Mouse (Mus musculus): ENCODE measurements around the gene Prdm11.
A peak's percentile ranks its signal among the peaks of the same experiment; 100 is the strongest.

The Prdm11 gene

DNA sequence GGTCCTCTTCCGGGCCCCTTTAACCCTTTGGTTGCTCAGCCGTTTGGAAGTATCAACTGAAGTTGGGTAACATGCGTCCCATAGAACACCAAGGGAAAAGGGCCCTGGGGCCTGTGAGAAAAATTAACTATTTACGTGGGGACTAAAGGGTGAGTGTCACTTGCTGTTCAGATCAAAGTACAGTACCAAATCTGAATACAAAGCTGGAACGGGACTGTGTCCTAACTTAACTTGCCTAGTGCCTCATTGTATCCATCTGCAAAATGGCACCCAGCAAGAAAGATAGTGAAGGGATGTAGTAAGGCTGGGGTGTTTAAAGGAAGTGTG lies 505 bp upstream of the Prdm11 start:
- no peak for DNase-seq (ENCODE audit: low spot score in 2 of 2)

DNA sequence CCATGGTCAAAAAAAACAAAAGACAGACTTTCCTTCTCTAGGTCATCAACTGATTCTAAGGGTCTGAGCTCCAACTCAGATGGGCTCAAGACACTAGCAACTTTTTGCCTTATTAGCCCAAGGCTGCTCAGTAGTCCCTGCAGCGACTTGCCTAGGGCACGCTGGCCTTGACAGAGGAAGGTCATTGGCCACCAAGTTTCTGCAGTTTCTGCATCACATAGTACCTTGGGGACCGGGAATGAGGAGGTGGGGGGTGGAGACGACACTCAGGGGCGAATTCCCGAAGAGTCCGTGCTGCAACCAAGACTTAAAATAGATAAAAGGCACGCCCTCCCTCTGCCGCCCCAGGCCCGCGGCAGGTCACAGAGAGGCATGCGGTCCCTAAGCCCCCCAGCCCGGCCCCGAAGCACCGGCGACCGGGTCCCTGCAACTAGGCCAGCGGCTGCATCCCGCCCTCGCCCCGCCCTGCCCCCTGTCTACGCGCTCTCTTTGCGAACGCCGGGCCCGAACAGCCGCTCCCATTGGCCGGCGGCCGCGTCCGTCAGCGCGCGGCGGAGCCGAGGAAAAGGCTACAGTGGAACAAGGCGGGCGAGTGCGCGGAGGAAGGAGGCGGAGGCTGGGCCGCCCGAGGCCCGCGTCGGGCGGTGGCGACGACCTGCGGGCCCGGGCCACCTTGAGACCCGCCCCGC lies 694 bp downstream of the Prdm11 start:
- peak; percentile 89 to 95 for DNase-seq (ENCODE audit: low spot score in 2 of 2)

DNA sequence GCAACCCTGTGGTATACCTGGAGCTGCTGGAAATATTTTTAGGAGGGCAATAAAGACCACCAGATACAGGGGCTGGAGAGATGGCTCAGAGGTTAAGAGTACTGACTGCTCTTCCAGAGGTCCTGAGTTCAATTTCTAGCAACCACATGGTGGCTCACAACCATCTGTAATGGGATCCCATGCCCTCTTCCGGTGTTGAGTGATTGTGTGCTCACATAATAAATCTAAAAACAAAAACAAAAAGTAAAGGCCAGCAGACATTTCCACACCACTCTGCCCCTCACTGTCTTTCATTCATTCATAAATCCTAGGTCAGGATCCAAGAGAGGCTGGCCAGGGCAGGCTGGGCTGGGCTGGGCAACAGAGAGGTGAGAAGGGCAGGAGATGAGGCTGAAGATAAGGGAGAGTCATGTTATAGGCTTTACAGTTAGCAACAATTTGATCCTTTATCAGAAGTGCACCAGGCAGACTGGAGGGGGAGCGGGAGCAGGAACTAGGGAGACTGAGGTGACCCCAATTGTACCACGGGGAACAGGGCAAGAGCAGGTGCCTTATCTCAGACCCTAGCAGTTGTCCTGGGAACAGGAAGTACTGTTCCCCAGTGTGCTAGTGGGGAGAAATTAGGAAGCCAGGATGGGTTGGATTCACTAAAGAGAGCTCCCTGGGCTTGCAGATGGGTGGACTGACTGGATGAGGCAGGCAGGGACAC lies 2.4 kb downstream of the Prdm11 start:
- DNase-seq (ENCODE audit: low spot score in 2 of 2), result no peak

DNA sequence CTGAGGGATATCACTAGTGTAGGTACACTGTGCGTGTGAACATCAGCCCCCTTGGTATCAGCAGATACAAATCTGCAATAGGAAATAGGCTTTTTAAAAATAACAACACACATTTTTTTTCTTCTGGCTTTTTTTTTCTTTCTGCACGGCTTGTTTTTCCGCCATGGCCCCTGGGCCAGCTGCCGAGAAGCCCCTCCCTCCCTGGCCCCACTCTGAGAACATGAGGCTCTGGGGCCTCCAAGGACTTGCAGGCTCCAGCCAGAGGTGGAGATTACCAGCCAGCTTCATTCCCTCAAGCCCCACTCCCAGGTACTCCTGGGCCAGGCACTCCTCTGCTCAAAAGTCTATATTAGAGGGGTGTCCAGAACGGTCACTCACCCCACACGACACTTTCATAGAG lies 4.5 kb downstream of the Prdm11 start:
- no peak for DNase-seq (ENCODE audit: low spot score in 2 of 2)

GRCm38 (mm10) chr2:93040841-93041240 lies 5.1 kb downstream of the Prdm11 start:
- DNase-seq (ENCODE audit: low spot score in 2 of 2), result no peak

- no peak for DNase-seq (ENCODE audit: low spot score in 2 of 2)
Measured at GRCm38 (mm10) chr2:93039706-93040105, 6.3 kb downstream of the Prdm11 start.

DNA sequence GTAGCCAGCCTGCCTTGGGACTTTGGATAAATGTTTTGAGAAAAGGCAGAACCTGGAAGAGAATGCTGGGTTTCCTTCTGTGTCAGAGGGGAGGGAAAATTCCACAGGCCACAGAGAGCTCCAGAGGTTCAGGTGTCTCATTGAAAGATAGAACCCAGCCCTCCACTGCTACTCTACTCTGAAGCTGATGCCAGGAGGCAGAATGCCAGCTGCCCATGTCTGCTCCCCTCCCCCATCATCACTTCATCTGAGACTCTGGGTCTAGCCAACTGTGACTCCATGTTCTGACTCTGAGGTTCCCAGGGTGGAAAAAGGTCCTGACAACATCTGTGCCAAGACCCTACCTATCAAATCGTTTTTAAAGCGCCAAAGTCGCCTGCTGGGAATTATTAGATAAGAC lies 6.9 kb downstream of the Prdm11 start:
- no peak for DNase-seq (ENCODE audit: low spot score in 2 of 2)

DNA sequence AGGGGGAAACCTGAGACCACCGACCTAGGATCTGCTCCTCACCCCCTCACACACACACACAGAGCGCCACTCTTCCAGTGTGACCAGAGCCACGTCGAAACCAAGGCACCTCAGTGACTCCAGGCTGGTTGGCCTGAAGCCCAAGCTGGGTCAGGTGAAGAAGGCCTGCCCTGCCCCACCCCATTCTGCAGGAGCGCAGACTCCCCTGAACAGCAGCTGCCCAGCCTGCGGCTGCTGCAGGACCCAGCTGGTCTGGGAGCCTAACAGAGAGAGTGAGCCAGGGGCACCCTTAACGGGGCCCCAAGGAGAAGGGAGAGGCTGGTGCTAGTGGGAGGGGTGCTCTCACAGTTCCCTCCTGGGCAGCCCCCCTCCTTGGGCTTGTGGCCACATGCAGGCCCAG lies 10.3 kb downstream of the Prdm11 start:
- no peak for DNase-seq (ENCODE audit: low spot score in 2 of 2)

GRCm38 (mm10) chr2:93032651-93033050 lies 13.3 kb downstream of the Prdm11 start:
- DNase-seq (ENCODE audit: low spot score in 2 of 2), result no peak

- DNase-seq (ENCODE audit: low spot score in 2 of 2), result no peak
Measured at GRCm38 (mm10) chr2:93032049-93032448, 13.9 kb downstream of the Prdm11 start.

DNA sequence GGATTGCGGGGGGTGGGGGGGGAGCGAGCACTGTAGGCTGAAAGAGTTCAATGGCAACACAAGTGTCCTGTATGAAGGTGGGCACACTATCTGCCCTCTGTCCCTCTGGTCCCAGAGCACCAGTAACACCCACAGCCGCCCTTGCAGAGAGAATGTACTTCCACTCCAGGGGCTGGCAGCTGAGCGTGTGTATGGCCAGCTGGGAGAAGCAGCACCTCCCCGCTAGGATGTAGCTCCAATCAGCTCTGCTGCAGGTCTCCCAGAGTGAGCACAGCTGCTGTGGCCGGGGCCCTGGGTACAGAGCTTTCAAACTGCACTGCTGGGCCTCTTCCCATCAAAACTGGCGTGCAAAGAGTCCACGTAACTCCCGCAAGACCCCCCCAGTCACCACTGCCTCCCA lies 14.9 kb downstream of the Prdm11 start:
- DNase-seq (ENCODE audit: low spot score in 2 of 2), result no peak

GRCm38 (mm10) chr2:93030101-93030500 lies 15.9 kb downstream of the Prdm11 start:
- no peak for DNase-seq (ENCODE audit: low spot score in 2 of 2)

GRCm38 (mm10) chr2:93029267-93030060 lies 16.5 kb downstream of the Prdm11 start:
- no peak for DNase-seq (ENCODE audit: low spot score in 2 of 2)

DNA sequence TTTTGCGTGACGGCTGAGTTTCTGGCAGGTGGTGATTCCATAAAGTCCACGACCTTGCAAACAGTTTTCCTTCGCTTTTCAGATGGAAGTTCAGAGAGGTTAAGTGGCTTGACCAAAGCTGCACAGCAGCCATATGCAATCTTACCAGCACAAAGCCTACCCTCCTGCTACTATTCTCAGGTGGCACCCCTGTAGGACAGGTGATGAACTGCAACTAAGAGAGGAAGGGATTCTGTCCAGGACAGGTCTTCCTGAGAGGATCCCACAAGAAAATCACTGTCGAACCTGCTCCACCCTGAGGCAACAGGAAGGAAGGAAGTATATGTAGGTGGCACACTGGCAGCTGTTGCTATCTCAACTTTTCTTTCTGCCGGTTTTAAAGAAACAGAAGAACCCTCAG lies 17.1 kb downstream of the Prdm11 start:
- DNase-seq (ENCODE audit: low spot score in 2 of 2), result no peak

DNA sequence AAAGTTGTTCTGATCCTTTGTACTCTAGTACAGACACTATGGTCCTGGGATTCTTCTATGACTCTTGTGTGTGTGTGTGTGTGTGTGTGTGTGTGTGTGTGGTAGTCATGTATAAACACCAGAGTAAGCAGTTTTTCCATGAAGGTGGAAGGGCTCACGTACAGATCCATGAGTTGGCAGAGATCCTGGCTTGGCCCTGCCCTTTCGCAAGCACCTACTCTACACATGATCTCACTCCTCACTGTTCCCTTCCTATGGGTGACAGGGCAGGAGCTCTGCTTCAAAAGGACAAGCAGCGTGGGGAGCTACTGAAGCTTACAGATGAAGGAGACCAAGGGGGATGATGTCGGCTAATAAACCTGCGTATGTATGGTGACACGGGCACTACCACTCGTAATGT lies 18.3 kb downstream of the Prdm11 start:
- DNase-seq (ENCODE audit: low spot score in 2 of 2), result no peak

- DNase-seq (ENCODE audit: low spot score in 2 of 2), result no peak
Measured at GRCm38 (mm10) chr2:93024431-93024830, 21.5 kb downstream of the Prdm11 start.

DNA sequence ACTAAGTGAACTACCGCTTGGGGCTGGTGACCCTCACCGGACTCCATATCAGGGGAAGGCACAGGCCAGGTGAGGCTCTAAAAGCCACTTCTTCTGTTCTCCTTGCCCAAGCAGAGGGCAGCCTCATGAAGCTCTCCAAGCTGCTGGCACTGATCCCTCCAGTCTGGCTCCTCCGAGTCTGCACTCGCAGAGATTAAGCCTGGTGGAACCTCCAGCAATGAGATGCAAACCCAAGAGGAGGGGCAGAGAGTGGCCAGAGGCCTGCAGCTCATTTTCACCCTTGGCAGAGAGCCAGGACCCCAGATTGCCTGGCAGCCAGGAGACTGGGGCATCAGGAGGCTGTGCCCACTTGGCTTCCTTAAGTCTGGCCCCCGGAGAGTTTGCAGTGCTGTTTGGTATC lies 27.1 kb downstream of the Prdm11 start:
- DNase-seq (ENCODE audit: low spot score in 2 of 2), result no peak

GRCm38 (mm10) chr2:93017151-93017550 lies 28.8 kb downstream of the Prdm11 start:
- DNase-seq (ENCODE audit: low spot score in 2 of 2), result no peak

- no peak for DNase-seq (ENCODE audit: low spot score in 2 of 2)
Measured at GRCm38 (mm10) chr2:93015041-93015440, 30.9 kb downstream of the Prdm11 start.

DNA sequence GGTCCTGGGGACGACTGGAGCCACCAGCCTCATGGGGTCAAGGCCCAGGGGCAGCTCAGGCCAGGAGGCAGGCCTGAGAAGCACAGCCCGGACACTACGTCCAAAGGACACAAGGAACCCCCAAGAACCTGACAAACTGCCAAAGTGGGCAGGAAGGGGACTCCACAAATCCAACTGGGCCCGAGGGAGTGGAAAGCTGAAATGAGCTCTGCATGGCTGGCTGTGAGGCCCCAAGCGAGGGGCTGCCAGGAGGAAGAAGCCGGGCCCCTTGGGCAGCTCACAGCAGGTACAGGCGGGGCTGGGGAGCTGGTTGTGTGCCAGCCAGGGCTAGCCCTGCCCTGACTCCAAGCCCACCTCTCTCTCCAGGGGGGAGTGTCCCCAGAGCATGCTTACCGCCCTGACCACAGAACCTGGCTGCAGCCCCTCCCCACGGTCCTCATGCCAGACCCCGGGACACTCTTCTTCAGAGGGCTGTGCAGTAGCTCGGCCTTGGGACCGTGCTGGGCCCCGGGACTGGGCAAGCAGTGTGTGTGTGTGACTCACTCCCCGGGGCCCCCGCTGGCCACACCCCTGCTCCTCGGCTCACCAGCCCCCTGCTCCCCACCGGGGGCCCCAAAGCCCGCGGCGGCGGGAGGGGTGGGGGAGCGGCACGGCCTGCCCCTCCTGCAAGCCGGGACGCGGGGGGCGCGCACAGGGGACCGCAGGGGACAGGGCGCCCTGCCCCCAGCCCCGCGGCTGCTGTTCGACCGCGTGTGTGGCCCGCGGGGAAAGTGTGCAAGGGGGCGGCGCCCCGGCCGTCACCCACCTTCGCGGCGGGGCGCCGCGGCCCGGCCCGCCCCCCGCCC lies 31.7 kb downstream of the Prdm11 start:
- DNase-seq (ENCODE audit: low spot score in 2 of 2), result peak; percentile 33 to 71

- DNase-seq (ENCODE audit: low spot score in 2 of 2), result no peak
Measured at GRCm38 (mm10) chr2:93013415-93014092, 32.4 kb downstream of the Prdm11 start.
